Mouse (Mus musculus) myocyte (in vitro differentiated cells): ENCODE measurements around the gene Tfr2.

Experiments
- CEBPB ChIP-seq: IDR thresholded peaks from 2 replicates; pipeline ENCODE4 v1.6.1; 2011; ENCODE audit warnings: mild to moderate bottlenecking, moderate library complexity; ENCODE audit not compliant: poor library complexity, insufficient read depth, severe bottlenecking
- E2F4 ChIP-seq: IDR thresholded peaks from one replicate; pipeline ENCODE4 v1.6.1; 2011; ENCODE audit warnings: mild to moderate bottlenecking, control low read depth, moderate library complexity; ENCODE audit not compliant: insufficient read depth
- MAX ChIP-seq: IDR thresholded peaks from one replicate; pipeline ENCODE4 v1.6.1; 2011; ENCODE audit warnings: low read depth, mild to moderate bottlenecking, control low read depth
- MYOD1 ChIP-seq, 3 experiments: IDR thresholded peaks; one replicate each; pipeline ENCODE4 v1.6.1; 2011; ENCODE audit warnings: control low read depth in 2 of 3, low read depth in 2 of 3, mild to moderate bottlenecking in 2 of 3, moderate library complexity in 1 of 3; ENCODE audit not compliant: insufficient read length in 2 of 3, control insufficient read depth in 1 of 3
- MYOG ChIP-seq, 3 experiments: IDR thresholded peaks; one replicate each; pipeline ENCODE4 v1.6.1; 2011; ENCODE audit warnings: control low read depth in 2 of 3, low read depth in 2 of 3, mild to moderate bottlenecking in 2 of 3; ENCODE audit not compliant: insufficient read length in 2 of 3, control insufficient read depth in 1 of 3, insufficient read depth in 1 of 3
- POLR2A ChIP-seq: IDR thresholded peaks from one replicate; pipeline ENCODE4 v1.6.1; 2011; ENCODE audit warnings: low read depth, mild to moderate bottlenecking, control low read depth, moderate library complexity; ENCODE audit not compliant: insufficient read length
- POLR2AphosphoS2 ChIP-seq: IDR thresholded peaks from one replicate; pipeline ENCODE4 v1.6.1; 2011; ENCODE audit warnings: low read depth, control low read depth; ENCODE audit not compliant: insufficient read length
- TCF12 ChIP-seq: IDR thresholded peaks from one replicate; pipeline ENCODE4 v1.6.1; 2011; ENCODE audit warnings: mild to moderate bottlenecking, control low read depth; ENCODE audit not compliant: poor library complexity, insufficient read depth, severe bottlenecking
- TCF3 ChIP-seq: IDR thresholded peaks from one replicate; pipeline ENCODE4 v1.6.1; 2011; ENCODE audit warnings: low read depth, control low read depth; ENCODE audit not compliant: insufficient read length
- USF1 ChIP-seq: IDR thresholded peaks from one replicate; pipeline ENCODE4 v1.6.1; 2011; ENCODE audit warnings: low read depth, mild to moderate bottlenecking, control low read depth, moderate library complexity

DNA sequence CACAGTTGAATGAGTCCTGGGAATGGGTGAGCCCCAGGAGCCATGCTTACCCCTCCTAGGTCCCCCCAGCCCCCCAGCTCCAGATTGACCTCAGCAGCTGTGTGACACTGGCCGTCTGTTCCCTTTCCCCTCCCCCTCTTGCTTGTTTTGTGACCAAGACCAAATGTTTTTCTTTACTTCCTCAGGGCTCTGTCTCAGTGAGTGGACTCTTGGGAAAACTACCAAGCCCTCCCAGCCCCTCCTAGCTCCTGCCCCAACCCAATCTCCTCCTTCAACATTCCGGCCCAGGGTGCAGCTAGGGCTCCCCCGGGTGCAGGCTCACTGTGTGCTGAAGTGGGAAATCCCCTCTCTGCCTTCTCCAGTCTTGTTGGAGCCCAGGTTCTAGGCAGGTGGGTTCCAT, 61.0 kb downstream of the Tfr2 start:
- TF ChIP-seq POLR2A, result no peak
- no peak for TF ChIP-seq MAX
- no peak for TF ChIP-seq USF1
- TF ChIP-seq POLR2AphosphoS2, result no peak
- TF ChIP-seq TCF12, result no peak
- TF ChIP-seq E2F4, result no peak
- peak in 2 of 3 experiments; percentile 77 to 83 for TF ChIP-seq MYOD1 (IDR thresholded peaks at IDR 0.05; ENCODE audit: control insufficient read depth in 1 of 3, insufficient read length in 2 of 3, low read depth in 2 of 3)
- peak in 1 of 3 experiments; percentile 27 for TF ChIP-seq MYOG (IDR thresholded peaks at IDR 0.05; ENCODE audit: control insufficient read depth in 1 of 3, insufficient read depth in 1 of 3, insufficient read length in 2 of 3, low read depth in 2 of 3)
- TF ChIP-seq CEBPB, result no peak
- no peak for TF ChIP-seq TCF3
